8 mouse cellular contexts compared by ENCODE assay signal in the genomic region with DNA sequence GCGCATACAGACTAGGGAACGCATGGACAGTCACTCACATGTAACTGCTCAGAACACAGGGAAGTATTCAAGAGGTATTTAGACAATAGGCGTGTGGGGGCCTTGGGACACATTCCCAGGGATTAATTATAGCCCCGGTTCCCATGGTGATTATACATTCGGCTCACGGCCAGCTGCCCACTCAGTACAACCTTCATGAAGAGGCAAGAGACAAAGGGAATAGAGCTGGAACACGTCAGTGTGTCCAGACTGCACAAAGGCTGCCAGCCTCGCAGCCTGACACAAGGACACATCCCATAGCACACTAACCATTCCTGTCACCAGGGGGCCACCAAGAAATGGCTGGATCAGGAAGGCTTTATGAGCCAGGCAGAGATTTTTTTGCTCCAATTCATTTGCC. TPM values are rescaled to one million over a fixed set of nuclear protein-coding genes. Genes with fewer than 3 reads are reported as not detected.
DNase-seq lines count a peak whose midpoint lies in the region; ATAC-seq and TF ChIP-seq lines count a peak whose summit lies in the region.

No protein-coding gene starts in this region.

- WGBS in hindbrain, embryonic 15.5 days, result 3% methylated on average over 8 of the region's 8 CpGs
- WGBS in midbrain, embryonic 14.5 days, result 0% methylated on average over 8 of the region's 8 CpGs
- 36% methylated on average over 8 of the region's 8 CpGs for WGBS in stomach, postnatal 0 days

- no peak overlapping the region for H3K4me3 ChIP-seq in hindbrain, embryonic 15.5 days
- H3K4me3 ChIP-seq in midbrain, embryonic 14.5 days (replicated peaks; ENCODE audit: low read depth, low read length), result no peak overlapping the region
- no peak overlapping the region for H3K4me3 ChIP-seq in stomach, postnatal 0 days (ENCODE audit: low read depth, low read length)

- H3K4me1 ChIP-seq in hindbrain, embryonic 15.5 days (replicated peaks), result peaks cover 24% of the 10 kb centered on the region
- H3K4me1 ChIP-seq in midbrain, embryonic 14.5 days (ENCODE audit: control insufficient read depth, insufficient read depth, low read length), result peaks cover 18% of the 10 kb centered on the region
- peaks cover 2% of the 10 kb centered on the region; the same call in 1 of the 2 replicates for H3K4me1 ChIP-seq in stomach, postnatal 0 days (replicated peaks; ENCODE audit: control insufficient read depth, insufficient read depth)

- no peaks in the 10 kb centered on the region for H3K27me3 ChIP-seq in hindbrain, embryonic 15.5 days
- H3K27me3 ChIP-seq in midbrain, embryonic 14.5 days (ENCODE audit: control insufficient read depth, insufficient read depth, low read length), result no peaks in the 10 kb centered on the region
- no peaks in the 10 kb centered on the region for H3K27me3 ChIP-seq in stomach, postnatal 0 days (ENCODE audit: control insufficient read depth, insufficient read depth, low read length)

- peak; percentile 64 for DNase-seq in NIH3T3 (ENCODE audit: low read depth)
- DNase-seq in cerebellum, adult 18-20 months, result peak; percentile 17 to 19
- DNase-seq in forelimb bud, embryonic 11.5 days (ENCODE audit: low read depth, low spot score), result peak; percentile 65
- DNase-seq in layer of hippocampus, postnatal 25 days (ENCODE audit: extremely low spot score in 1 of 2, low spot score in 1 of 2), result peak; percentile 48 to 60
- DNase-seq in midbrain, embryonic 14.5 days, result peak; percentile 85
- DNase-seq in stomach, postnatal 0 days (ENCODE audit: low spot score), result peak; percentile 65
- DNase-seq in thymus, postnatal 0 days (ENCODE audit: low spot score), result no peak

- H3K9me3 ChIP-seq in hindbrain, embryonic 15.5 days, result no peaks in the 10 kb centered on the region
- no peaks in the 10 kb centered on the region for H3K9me3 ChIP-seq in midbrain, embryonic 14.5 days (ENCODE audit: control insufficient read depth, low read length)
- no peaks in the 10 kb centered on the region for H3K9me3 ChIP-seq in stomach, postnatal 0 days (ENCODE audit: control insufficient read depth, low read length)

- no peak overlapping the region for H3K9ac ChIP-seq in hindbrain, embryonic 15.5 days
- H3K9ac ChIP-seq in midbrain, embryonic 14.5 days (replicated peaks; ENCODE audit: low read length), result no peak overlapping the region
- no peak overlapping the region for H3K9ac ChIP-seq in stomach, postnatal 0 days (ENCODE audit: low read length)

- peak overlapping the region; percentile 77 for H3K27ac ChIP-seq in hindbrain, embryonic 15.5 days (replicated peaks)
- peak overlapping the region; percentile 81 for H3K27ac ChIP-seq in midbrain, embryonic 14.5 days (replicated peaks; ENCODE audit: low read depth, low read length)
- H3K27ac ChIP-seq in stomach, postnatal 0 days (replicated peaks), result no peak overlapping the region

- peak; percentile 84 for ATAC-seq in hindbrain, embryonic 15.5 days (ENCODE audit: low FRiP score, low read depth)
- ATAC-seq in midbrain, embryonic 14.5 days (ENCODE audit: low FRiP score, low TSS enrichment), result peak; percentile 90
- 0 out of 2 replicates have a peak, but pooled peaks have one; percentile 50 for ATAC-seq in stomach, postnatal 0 days (ENCODE audit: low FRiP score, low TSS enrichment)

- peak overlapping the region; percentile 26 for H3K4me2 ChIP-seq in hindbrain, embryonic 15.5 days
- peak overlapping the region; percentile 26 for H3K4me2 ChIP-seq in midbrain, embryonic 14.5 days (ENCODE audit: low read length)
- no peak overlapping the region for H3K4me2 ChIP-seq in stomach, postnatal 0 days (replicated peaks; ENCODE audit: low read depth)

- TF ChIP-seq EP300 in stomach, postnatal 0 days (optimal IDR thresholded peaks at IDR 0.05), result no peak

- H3K36me3 ChIP-seq in hindbrain, embryonic 15.5 days, result no peaks in the 10 kb centered on the region
- no peaks in the 10 kb centered on the region for H3K36me3 ChIP-seq in midbrain, embryonic 14.5 days (ENCODE audit: control insufficient read depth, insufficient read depth, low read length)
- no peaks in the 10 kb centered on the region for H3K36me3 ChIP-seq in stomach, postnatal 0 days (ENCODE audit: control insufficient read depth, insufficient read depth, low read length)

- TF ChIP-seq CTCF in stomach, postnatal 0 days (IDR thresholded peaks at IDR 0.05; ENCODE audit: low read depth), result peak; percentile 81

RNA-seq across cellular contexts. Expression of a gene that starts 4.0 kb away (rescaled TPM):
- 68.7 and 71.6 TPM in 2 replicates for polyA plus RNA-seq in hindbrain, embryonic 15.5 days (2015; fragmentation: Nextera tagmentation; extraction: Ambion mirVana)
- total RNA-seq in layer of hippocampus, postnatal 25 days (2021), result 10 to 100 TPM; 70.7 to 75.8 TPM
- 72.5 and 88.4 TPM in 2 replicates for polyA plus RNA-seq in midbrain, embryonic 14.5 days (2014; fragmentation: Nextera tagmentation; extraction: Ambion mirVana)
- 53.6 and 56.7 TPM in 2 replicates for polyA plus RNA-seq in stomach, postnatal 0 days (2015; fragmentation: Nextera tagmentation; extraction: Ambion mirVana)
- 68.0 and 71.5 TPM in 2 replicates for polyA plus RNA-seq in thymus, postnatal 0 days (2015; fragmentation: Nextera tagmentation; extraction: Ambion mirVana)

RNA-seq across cellular contexts. Expression of a gene that starts 31.7 kb away (rescaled TPM):
- 2.5 and 2.8 TPM in 2 replicates for polyA plus RNA-seq in hindbrain, embryonic 15.5 days (2015; fragmentation: Nextera tagmentation; extraction: Ambion mirVana)
- 10 to 100 TPM; 21.2 to 24.5 TPM for total RNA-seq in layer of hippocampus, postnatal 25 days (2021)
- polyA plus RNA-seq in midbrain, embryonic 14.5 days (2014; fragmentation: Nextera tagmentation; extraction: Ambion mirVana), result 2.3 and 3.9 TPM in 2 replicates
- polyA plus RNA-seq in stomach, postnatal 0 days (2015; fragmentation: Nextera tagmentation; extraction: Ambion mirVana), result 3.3 and 3.7 TPM in 2 replicates
- polyA plus RNA-seq in thymus, postnatal 0 days (2015; fragmentation: Nextera tagmentation; extraction: Ambion mirVana), result 0.86 and 0.90 TPM in 2 replicates

RNA-seq across cellular contexts. Expression of a gene that starts 52.1 kb away (rescaled TPM):
- polyA plus RNA-seq in hindbrain, embryonic 15.5 days (2015; fragmentation: Nextera tagmentation; extraction: Ambion mirVana), result 64.1 and 69.9 TPM in 2 replicates
- 10 to 100 TPM; 26.2 to 33.3 TPM for total RNA-seq in layer of hippocampus, postnatal 25 days (2021)
- polyA plus RNA-seq in midbrain, embryonic 14.5 days (2014; fragmentation: Nextera tagmentation; extraction: Ambion mirVana), result 75.4 and 76.2 TPM in 2 replicates
- 40.3 and 43.6 TPM in 2 replicates for polyA plus RNA-seq in stomach, postnatal 0 days (2015; fragmentation: Nextera tagmentation; extraction: Ambion mirVana)
- 125 and 126 TPM in 2 replicates for polyA plus RNA-seq in thymus, postnatal 0 days (2015; fragmentation: Nextera tagmentation; extraction: Ambion mirVana)

RNA-seq across cellular contexts. Expression of a gene that starts 52.2 kb away (rescaled TPM):
- 180 and 182 TPM in 2 replicates for polyA plus RNA-seq in hindbrain, embryonic 15.5 days (2015; fragmentation: Nextera tagmentation; extraction: Ambion mirVana)
- total RNA-seq in layer of hippocampus, postnatal 25 days (2021), result 100 to 1,000 TPM; 112 to 126 TPM
- 176 and 187 TPM in 2 replicates for polyA plus RNA-seq in midbrain, embryonic 14.5 days (2014; fragmentation: Nextera tagmentation; extraction: Ambion mirVana)
- 126 and 127 TPM in 2 replicates for polyA plus RNA-seq in stomach, postnatal 0 days (2015; fragmentation: Nextera tagmentation; extraction: Ambion mirVana)
- 195 and 204 TPM in 2 replicates for polyA plus RNA-seq in thymus, postnatal 0 days (2015; fragmentation: Nextera tagmentation; extraction: Ambion mirVana)
